Mouse (Mus musculus) midbrain, embryonic 14.5 days (tissue): Measurements from ENCODE around the gene F830045P16Rik. TPM values are rescaled to one million over a fixed set of nuclear protein-coding genes. Genes with fewer than 3 reads are reported as not detected.

ENCODE experiments used
- ATAC-seq: fragments of 200-750 bp; cut with Nextera tagmentation; 2 replicates; pipeline ENCODE4 v1.8.0; 2017; ENCODE audit warnings: moderate number of reproducible peaks, moderate library complexity; ENCODE audit not compliant: low FRiP score, low TSS enrichment
- DNase-seq: peaks from one replicate; pipeline ENCODE4 v3.0.0-alpha.2; 2015
- H3K27ac ChIP-seq: fragments of 300-500 bp; sonication (generic); replicated peaks from 2 replicates; pipeline ENCODE4 v1.5.1; 2014; ENCODE audit warnings: mild to moderate bottlenecking, low read depth, low read length, moderate library complexity
- H3K27me3 ChIP-seq: fragments of 300-500 bp; sonication (generic); 2 replicates; pipeline ENCODE4 v1.6.1; 2014; ENCODE audit warnings: low read length, control low read depth, mixed read lengths; ENCODE audit not compliant: control insufficient read depth, insufficient read depth
- H3K36me3 ChIP-seq: fragments of 300-500 bp; sonication (generic); 2 replicates; pipeline ENCODE4 v1.6.1; 2014; ENCODE audit warnings: low read length, control low read depth; ENCODE audit not compliant: control insufficient read depth, insufficient read depth
- H3K4me1 ChIP-seq: fragments of 300-500 bp; sonication (generic); 2 replicates; pipeline ENCODE4 v1.6.1; 2014; ENCODE audit warnings: mild to moderate bottlenecking, antibody characterized with exemption, low read length, control low read depth; ENCODE audit not compliant: control insufficient read depth, insufficient read depth
- H3K4me2 ChIP-seq: fragments of 300-500 bp; sonication (generic); 2 replicates; pipeline ENCODE4 v1.6.1; 2014; ENCODE audit warnings: mild to moderate bottlenecking, low read length, moderate library complexity
- H3K4me3 ChIP-seq: fragments of 300-500 bp; sonication (generic); replicated peaks from 2 replicates; pipeline ENCODE4 v1.5.1; 2014; ENCODE audit warnings: low read depth, low read length
- H3K9ac ChIP-seq: fragments of 300-500 bp; sonication (generic); replicated peaks from 2 replicates; pipeline ENCODE4 v1.6.1; 2014; ENCODE audit warnings: mild to moderate bottlenecking, low read length, moderate library complexity
- H3K9me3 ChIP-seq: fragments of 300-500 bp; sonication (generic); 2 replicates; pipeline ENCODE4 v1.6.1; 2016; ENCODE audit warnings: low read length, control low read depth, mixed read lengths; ENCODE audit not compliant: control insufficient read depth
- WGBS: fragments of 180-500 bp; shearing (Covaris S2); extraction: QIAGEN DNeasy Blood & Tissue Kit; methylation state at CpG from one replicate; pipeline ENCODE4 v1.1.7; 2014; 5-methylcytosine and 5-hydroxymethylcytosine counted together
- polyA plus RNA-seq: library from polyadenylated mRNA; unstranded; fragments of >200 nt; fragmentation: Nextera tagmentation; extraction: Ambion mirVana; gene quantifications from 2 replicates; pipeline ENCODE4 v1.2.1, GENCODE M21; 2014

Gene F830045P16Rik
- polyA plus RNA-seq, 1 experiment from 2014 or later: not detected

DNA sequence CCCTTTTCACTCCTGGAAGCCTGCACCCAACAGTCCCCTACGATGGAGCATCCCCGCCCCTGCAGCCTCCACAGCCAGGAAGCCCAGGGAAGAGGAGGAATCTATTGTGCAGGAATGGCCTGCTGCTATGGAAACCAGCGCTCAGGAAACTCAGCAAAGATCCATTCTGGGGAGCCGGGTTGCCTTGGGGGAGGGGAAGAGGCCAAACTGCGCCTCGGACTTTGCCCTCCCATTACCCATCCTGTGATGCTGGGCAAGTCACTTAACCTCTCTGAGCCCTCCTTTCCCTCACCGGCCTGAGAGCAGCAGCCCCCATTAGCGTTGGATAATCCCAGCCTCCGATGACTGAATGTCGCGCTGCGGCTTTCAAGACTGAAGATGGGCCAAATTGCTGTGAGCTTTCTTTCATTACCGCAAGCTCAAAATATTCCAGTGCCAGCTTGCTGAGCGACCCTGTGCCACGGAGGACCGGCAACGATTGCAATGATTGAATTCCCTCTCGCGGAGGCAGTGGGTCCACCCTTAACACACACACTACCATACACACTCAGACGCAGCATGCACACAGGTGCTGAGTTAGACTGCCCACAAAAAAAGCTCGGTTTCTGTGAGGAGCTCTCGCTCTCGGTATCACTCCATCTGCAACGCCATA is 38.1 kb upstream of the F830045P16Rik start:
- peak overlapping the region; percentile 32; the same call in 1 of the 2 replicates for H3K9ac ChIP-seq
- peak; percentile 82 for DNase-seq

DNA sequence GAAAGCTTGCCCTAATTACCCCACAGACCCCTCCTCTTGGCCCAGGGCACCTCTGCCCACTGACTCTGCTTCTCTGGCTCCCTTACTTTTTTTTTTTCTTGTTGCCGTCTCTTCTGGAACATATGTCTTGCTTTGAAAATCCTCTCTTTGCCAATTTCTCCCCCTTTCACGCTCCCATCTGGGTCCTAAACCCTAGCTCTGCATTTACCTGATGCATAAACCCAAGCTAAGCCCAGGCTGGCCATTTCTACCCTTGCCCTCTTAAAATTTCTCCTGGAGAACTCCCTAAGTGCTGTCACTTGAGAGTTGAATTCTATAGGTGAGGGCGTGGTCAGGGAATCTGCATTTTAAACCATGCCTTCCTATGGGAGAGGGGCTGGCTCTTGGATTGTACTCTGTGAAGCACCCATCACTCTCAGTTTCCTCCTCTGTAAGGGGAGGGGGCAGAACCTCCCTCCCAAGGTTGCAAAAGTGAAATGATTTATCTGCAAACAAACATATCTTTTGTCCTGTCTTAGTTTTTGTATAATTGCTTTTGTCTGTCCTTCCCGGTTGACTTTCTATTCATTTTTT is 37.4 kb upstream of the F830045P16Rik start:
- Histone ChIP-seq H3K4me3 (peak overlapping the region; percentile 19; the same call in 1 of the 2 replicates), H3K4me2 (peak overlapping the region; percentile 57), H3K9me3 (no peaks in the 10 kb centered on the region), H3K9ac (peak overlapping the region; percentile 32; the same call in 1 of the 2 replicates), H3K27ac (peak overlapping the region; percentile 79), H3K36me3 (no peaks in the 10 kb centered on the region), H3K4me1 (peaks cover 19% of the 10 kb centered on the region), H3K27me3 (no peaks in the 10 kb centered on the region)
- no peak for DNase-seq
- 10% methylated on average over 4 of the region's 4 CpGs for WGBS
- peak; percentile 28; the same call in 1 of the 2 replicates for ATAC-seq

More for the DNA sequence above, 38.1 kb upstream of the F830045P16Rik start:
- peak overlapping the region; percentile 79 for H3K27ac ChIP-seq
- peaks cover 19% of the 10 kb centered on the region for H3K4me1 ChIP-seq
- peak overlapping the region; percentile 19 for H3K4me3 ChIP-seq
- no peaks in the 10 kb centered on the region for H3K9me3 ChIP-seq
- no peaks in the 10 kb centered on the region for H3K27me3 ChIP-seq
- H3K4me2 ChIP-seq: peak overlapping the region; percentile 57
- H3K36me3 ChIP-seq: no peaks in the 10 kb centered on the region
- WGBS: 5% methylated on average over 24 of the region's 24 CpGs
- peak; percentile 71 for ATAC-seq

DNA sequence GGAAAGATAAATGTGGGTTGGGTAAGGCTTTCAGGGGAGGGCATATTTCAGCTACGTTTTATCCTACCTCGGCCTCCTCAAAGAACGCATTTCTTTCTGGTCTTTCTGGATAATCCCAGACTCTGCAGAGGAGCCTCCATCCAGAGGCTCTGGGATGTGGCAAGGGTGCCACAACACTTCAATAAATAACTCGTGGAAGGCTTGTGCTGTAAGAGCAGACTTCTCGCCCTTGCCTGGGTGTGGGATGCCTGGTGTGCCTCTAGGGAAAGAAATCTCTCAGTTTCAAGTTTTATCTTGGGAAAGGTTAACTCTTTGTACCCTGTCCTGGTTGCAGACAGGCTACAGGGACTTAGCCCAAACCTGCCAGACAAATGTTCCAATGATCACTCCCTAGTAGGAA is 33.2 kb upstream of the F830045P16Rik start:
- ATAC-seq (no peak), DNase-seq (no peak)
- Histone ChIP-seq H3K4me3 (no peak overlapping the region), H3K36me3 (no peaks in the 10 kb centered on the region), H3K4me1 (peaks cover 14% of the 10 kb centered on the region), H3K9ac (no peak overlapping the region), H3K27ac (no peak overlapping the region), H3K4me2 (no peak overlapping the region), H3K9me3 (no peaks in the 10 kb centered on the region), H3K27me3 (no peaks in the 10 kb centered on the region)
- WGBS: 85% methylated on average over 5 of the region's 5 CpGs

DNA sequence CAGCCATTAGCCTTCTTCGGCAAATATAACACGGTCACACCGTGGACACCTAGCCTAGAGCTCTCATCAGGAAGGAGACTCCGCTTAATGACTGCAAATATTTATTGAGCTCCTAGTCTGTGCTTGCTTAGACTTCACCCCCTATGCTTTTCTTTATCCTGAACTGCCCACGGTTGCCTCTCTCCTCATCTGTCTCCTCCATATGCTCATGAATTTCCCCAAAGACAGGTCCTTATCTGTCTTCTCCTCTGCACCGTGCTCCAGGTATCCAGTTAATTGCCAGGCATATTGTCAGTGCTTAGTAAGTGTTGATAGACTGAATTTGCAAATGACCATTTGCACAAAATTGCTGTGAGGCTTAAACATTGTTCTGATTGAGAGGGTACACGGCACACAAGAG is 32.7 kb upstream of the F830045P16Rik start:
- ATAC-seq (no peak), DNase-seq (no peak)
- no peak overlapping the region for H3K27ac ChIP-seq
- H3K9ac ChIP-seq: no peak overlapping the region
- whole genome bisulfite sequencing: 90% methylated on average over 7 of the region's 7 CpGs
- no peaks in the 10 kb centered on the region for H3K27me3 ChIP-seq
- no peak overlapping the region for H3K4me3 ChIP-seq
- no peaks in the 10 kb centered on the region for H3K36me3 ChIP-seq
- no peaks in the 10 kb centered on the region for H3K9me3 ChIP-seq
- H3K4me1 ChIP-seq: peaks cover 14% of the 10 kb centered on the region
- no peak overlapping the region for H3K4me2 ChIP-seq

DNA sequence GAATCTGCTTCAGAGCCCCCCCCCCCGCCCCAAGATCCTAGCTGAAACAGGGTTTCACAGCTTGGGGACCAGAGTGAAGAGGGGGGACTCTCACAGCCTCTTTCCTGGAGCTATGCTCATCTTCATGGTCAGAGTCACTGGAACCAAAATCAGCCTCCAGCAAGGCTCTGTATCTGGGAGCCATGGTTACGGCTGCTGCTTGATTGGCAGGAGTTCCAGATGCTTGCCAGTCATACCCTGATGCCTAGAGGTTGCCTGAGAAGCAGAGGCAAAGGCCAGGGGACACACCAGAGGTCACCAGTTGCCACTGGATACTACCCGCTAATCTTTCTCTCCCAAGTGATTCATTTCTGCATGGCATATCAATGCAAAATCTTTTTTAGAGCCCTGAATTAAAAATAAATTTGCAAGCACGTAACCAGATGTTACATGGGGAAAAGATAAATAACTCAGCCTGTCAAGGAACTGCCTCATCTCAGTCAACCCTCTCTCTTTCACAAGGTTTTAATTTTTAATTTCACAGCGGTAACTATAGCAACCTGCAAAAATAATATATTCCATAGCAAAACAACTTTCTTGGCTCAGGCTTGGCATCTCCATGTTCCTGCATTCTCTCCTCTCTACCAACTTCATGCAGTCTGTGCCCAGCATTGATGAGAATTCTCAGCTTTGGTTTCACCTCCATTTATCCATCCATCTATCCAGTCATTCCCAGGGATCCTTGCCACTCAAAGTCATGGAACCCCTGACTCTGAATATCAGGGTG is 27.7 kb upstream of the F830045P16Rik start:
- DNase-seq: peak; percentile 55
- no peaks in the 10 kb centered on the region for H3K27me3 ChIP-seq
- H3K4me1 ChIP-seq: peaks cover 12% of the 10 kb centered on the region; the same call in 1 of the 2 replicates
- H3K36me3 ChIP-seq: no peaks in the 10 kb centered on the region
- peak; percentile 53; the same call in 1 of the 2 replicates for ATAC-seq
- H3K9ac ChIP-seq: no peak overlapping the region
- no peak overlapping the region for H3K4me2 ChIP-seq
- no peak overlapping the region for H3K4me3 ChIP-seq
- H3K27ac ChIP-seq: peak overlapping the region; percentile 63
- H3K9me3 ChIP-seq: no peaks in the 10 kb centered on the region
- 41% methylated on average over 5 of the region's 5 CpGs for WGBS

DNA sequence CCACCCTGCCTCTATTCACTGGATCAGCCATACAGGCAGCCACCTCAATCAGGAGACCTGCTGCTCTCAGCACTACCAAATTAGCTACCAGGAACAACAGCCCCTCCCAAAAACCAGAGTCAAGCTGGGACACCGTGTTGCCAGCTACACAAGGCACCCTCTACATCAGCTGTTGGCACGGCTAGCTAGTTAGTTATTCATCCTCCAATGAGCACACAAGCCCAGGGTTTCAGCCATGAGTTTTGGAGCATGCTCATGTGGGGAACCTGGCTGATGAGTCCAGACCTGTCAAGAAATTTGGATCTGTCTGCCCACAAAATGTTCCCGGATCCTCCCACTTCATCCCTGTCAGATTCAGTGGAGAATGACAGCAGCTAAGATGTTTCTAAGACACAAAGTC is 25.4 kb upstream of the F830045P16Rik start:
- H3K9me3 ChIP-seq: no peaks in the 10 kb centered on the region
- H3K27me3 ChIP-seq: no peaks in the 10 kb centered on the region
- H3K27ac ChIP-seq: no peak overlapping the region
- H3K4me2 ChIP-seq: no peak overlapping the region
- H3K4me3 ChIP-seq: no peak overlapping the region
- H3K9ac ChIP-seq: no peak overlapping the region
- WGBS: 83% methylated on average over 3 of the region's 3 CpGs
- no peak for DNase-seq
- H3K4me1 ChIP-seq: peaks cover 16% of the 10 kb centered on the region; the same call in 1 of the 2 replicates
- ATAC-seq: no peak
- no peaks in the 10 kb centered on the region for H3K36me3 ChIP-seq

DNA sequence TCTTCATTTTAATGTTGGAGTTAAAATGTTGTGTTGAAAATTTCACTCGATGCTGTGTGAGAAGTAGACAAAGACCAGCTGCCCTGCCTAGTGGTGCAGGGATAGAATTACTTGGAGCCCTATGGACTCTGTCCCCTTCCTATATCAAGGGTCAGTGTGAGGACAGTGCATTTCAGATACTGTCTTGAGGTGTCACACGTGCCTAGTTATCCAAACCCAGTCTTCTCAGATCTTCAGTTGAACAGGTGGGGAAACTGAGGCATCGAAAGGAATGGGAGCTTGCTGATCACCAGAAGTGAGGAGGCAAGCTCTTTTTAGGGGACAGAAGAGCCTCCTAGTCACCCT is 22.4 kb upstream of the F830045P16Rik start:
- WGBS: 67% methylated on average over 3 of the region's 3 CpGs

DNA sequence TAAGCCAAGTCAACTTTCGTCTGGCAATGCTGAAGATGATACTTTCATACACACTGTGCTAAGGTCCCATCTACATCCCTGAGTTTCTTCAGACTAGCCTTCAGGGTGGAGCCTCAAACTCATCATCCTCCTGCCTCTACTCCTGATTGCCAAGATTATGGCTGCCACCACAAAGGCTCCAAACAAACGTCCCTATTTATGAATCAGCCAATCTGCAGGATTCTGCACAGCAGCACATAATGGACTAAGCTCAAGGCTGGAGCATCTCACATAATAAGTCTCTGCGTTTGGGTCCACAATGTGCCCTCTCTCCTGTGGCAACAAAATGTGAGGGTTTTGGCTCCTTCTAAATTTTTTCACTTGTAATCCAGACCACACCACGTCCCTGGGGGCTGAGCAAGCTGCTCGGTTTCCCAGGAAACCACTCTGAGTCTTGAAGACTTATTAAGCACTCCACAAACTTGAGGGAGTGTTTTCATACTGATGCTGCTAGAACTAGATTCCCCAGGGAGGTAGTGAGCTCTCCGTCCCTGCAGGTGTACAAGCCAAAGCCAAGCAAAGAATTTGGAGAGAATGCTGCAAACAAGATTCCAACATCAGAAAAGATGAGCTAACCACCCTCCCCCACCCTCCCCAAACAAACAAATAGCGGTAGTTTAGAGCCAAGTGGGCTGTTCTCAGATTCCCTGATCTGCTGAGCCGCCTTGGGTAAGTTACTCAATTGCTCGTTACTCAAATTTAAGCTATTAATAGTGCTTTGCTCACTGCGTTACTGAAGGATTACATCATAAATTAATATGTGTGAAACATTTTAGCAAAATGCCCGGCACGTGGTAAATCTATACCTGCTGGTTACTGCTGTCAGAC is 21.8 kb upstream of the F830045P16Rik start:
- ATAC-seq (no peak), DNase-seq (peak; percentile 42)
- Histone ChIP-seq H3K27me3 (no peaks in the 10 kb centered on the region), H3K9me3 (no peaks in the 10 kb centered on the region), H3K36me3 (no peaks in the 10 kb centered on the region), H3K9ac (no peak overlapping the region), H3K4me1 (0 out of 2 replicates have a peak, but pooled peaks cover 7% of the 10 kb centered on the region), H3K27ac (no peak overlapping the region), H3K4me3 (no peak overlapping the region), H3K4me2 (no peak overlapping the region)
- WGBS: 63% methylated on average over 12 of the region's 12 CpGs

More for the DNA sequence above, 22.4 kb upstream of the F830045P16Rik start:
- Histone ChIP-seq H3K9me3 (no peaks in the 10 kb centered on the region), H3K36me3 (no peaks in the 10 kb centered on the region), H3K9ac (no peak overlapping the region), H3K27me3 (no peaks in the 10 kb centered on the region), H3K4me1 (peaks cover 11% of the 10 kb centered on the region; the same call in 1 of the 2 replicates), H3K4me3 (no peak overlapping the region), H3K27ac (no peak overlapping the region), H3K4me2 (no peak overlapping the region)
- no peak for ATAC-seq
- DNase-seq: no peak
